Mouse (Mus musculus) bone marrow, adult 2 months (tissue): Measurements from ENCODE around the gene Zfp821. TPM values are rescaled to one million over a fixed set of nuclear protein-coding genes. Genes with fewer than 3 reads are reported as not detected.

ENCODE experiments used
- H3K27ac ChIP-seq: fragments of 200-500 bp; 2 replicates; pipeline ENCODE4 v1.5.1; 2012; ENCODE audit warnings: low read depth, mild to moderate bottlenecking, control low read depth, inconsistent platforms, low read length; ENCODE audit not compliant: control insufficient read depth, poor library complexity, insufficient read depth
- H3K4me1 ChIP-seq: fragments of 200-500 bp; 2 replicates; pipeline ENCODE4 v1.6.1; 2011; ENCODE audit warnings: low read length; ENCODE audit not compliant: control insufficient read depth, insufficient read depth
- H3K4me3 ChIP-seq: fragments of 200-500 bp; replicated peaks from 2 replicates; pipeline ENCODE3; 2011; ENCODE audit warnings: mild to moderate bottlenecking, low read depth, low read length, control low read depth; ENCODE audit not compliant: control insufficient read depth
- CTCF ChIP-seq: fragments of 200-500 bp; IDR thresholded peaks from 2 replicates; pipeline ENCODE4 v1.5.1; 2011; ENCODE audit warnings: low read length, control low read depth; ENCODE audit not compliant: control insufficient read depth, insufficient read depth
- POLR2A ChIP-seq: fragments of 200-500 bp; IDR thresholded peaks from 2 replicates; pipeline ENCODE4 v1.6.1; 2011; ENCODE audit warnings: low read depth, mild to moderate bottlenecking, control low read depth, low read length, borderline replicate concordance; ENCODE audit not compliant: control insufficient read depth
- WGBS: fragments of 180-500 bp; shearing (Covaris S2); methylation state at CpG from one replicate; pipeline ENCODE4 v1.1.7; 2018; 5-methylcytosine and 5-hydroxymethylcytosine counted together
- polyA plus RNA-seq: library from polyadenylated mRNA; stranded (reverse); fragments of >200 nt; gene quantifications from 2 replicates; pipeline ENCODE4 v1.2.4, GENCODE M21; 2011; ENCODE audit warnings: low replicate concordance; ENCODE audit not compliant: missing spikeins, insufficient read depth, insufficient read length

The Zfp821 gene
- polyA plus RNA-seq, 1 experiment, result 18.6 TPM

DNA sequence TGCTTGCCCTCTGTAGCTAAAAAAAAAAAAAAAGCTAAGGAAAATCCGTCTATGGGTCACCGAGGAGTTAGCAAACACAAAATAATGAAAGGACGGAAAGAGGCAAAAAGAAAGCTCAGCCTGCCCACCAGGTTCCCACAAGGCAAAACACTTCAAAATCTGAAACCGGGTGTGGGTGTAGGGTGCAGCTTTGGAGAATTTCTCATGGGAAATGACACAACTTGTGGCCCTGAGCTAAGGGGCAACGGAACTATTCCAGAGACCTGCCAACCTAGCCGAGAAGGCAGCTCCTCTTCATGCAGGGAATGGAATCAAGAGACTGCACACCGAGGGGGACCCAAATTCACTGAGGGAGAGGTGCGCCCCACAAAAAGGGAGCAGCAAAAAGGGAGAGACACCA lies 31.5 kb downstream of the Zfp821 start:
- TF ChIP-seq CTCF, result no peak
- no peak for TF ChIP-seq POLR2A
- H3K27ac ChIP-seq, result no peak overlapping the region
- no peaks in the 10 kb centered on the region; the same call in 1 of the 2 replicates for H3K4me1 ChIP-seq
- peak overlapping the region; percentile 80 for H3K4me3 ChIP-seq
- WGBS, result 3% methylated on average over 8 of the region's 8 CpGs

DNA sequence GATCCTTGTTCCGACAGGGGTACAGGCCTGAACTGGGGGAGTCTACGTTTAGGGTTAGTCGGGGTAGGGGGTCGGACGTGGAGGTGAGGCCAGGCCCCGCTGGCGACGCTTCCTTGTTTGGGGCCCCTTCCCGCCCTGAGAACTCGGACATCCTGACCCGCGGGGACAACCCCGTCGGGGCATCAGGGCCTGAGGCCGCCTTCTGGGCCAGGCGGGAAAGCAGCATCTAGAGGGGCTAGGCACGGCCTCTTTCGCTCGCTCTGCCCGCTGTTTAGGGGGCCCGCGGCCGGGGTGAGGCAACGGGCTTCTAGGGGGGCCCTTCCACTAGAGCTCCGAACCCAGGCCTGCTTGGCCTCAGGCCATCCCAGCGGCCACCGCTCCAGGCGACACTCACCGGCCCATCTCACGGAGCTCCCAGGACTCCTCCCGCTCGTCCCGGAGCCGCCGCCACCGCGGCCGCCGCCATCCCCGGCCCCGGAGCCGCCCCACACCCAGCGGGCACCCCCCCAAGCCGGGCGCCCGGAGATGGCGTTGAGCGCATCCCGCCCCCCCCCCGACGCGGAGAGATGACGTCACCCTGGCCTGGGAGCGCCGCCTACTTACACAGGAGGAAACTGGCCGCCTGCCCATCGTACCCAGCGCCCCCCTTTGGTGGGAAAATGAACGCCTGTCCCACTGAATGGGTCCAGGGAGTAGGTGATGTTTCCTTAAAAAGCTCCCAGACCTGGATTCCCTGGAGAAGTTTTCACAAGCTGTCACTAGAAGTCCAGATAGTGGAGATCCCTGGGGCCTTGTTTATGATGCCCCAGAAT lies 32.1 kb downstream of the Zfp821 start, which contains the start of gene Atxn1l:
Gene Atxn1l (minus strand): TSS at position 503 of the 812 bp plus-strand sequence.
- under 1% methylated on average over 59 of the region's 59 CpGs for WGBS
- H3K4me3 ChIP-seq, result peak within 1 kb of the TSS; percentile 80
- TF ChIP-seq POLR2A (peak; percentile 10; the same call in 1 of the 2 replicates), CTCF (peak; percentile 62)
- no peaks in the 10 kb centered on the region; the same call in 1 of the 2 replicates for H3K4me1 ChIP-seq
- H3K27ac ChIP-seq, result peak within 1 kb of the TSS; percentile 37

DNA sequence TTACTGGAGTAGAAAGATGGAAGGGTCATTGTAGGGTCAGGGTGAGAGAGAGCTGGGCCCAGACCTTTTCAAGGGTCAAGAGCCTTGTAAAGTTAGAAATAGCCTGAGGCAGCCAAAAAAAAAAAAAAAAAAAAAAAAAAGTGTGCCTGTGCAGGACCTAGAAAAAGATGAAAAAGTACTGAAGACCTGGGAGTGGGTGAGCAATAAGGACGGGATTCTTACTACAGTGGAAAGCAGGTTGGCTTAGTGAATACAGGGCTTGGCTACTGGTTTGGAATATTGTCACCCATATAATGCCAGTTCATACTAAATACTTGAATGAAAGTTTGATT lies 32.7 kb downstream of the Zfp821 start:
- TF ChIP-seq POLR2A (no peak), CTCF (no peak)
- Histone ChIP-seq H3K27ac (no peak overlapping the region), H3K4me3 (no peak overlapping the region), H3K4me1 (no peaks in the 10 kb centered on the region; the same call in 1 of the 2 replicates)
- 81% methylated on average over 1 of the region's 1 CpGs for WGBS

DNA sequence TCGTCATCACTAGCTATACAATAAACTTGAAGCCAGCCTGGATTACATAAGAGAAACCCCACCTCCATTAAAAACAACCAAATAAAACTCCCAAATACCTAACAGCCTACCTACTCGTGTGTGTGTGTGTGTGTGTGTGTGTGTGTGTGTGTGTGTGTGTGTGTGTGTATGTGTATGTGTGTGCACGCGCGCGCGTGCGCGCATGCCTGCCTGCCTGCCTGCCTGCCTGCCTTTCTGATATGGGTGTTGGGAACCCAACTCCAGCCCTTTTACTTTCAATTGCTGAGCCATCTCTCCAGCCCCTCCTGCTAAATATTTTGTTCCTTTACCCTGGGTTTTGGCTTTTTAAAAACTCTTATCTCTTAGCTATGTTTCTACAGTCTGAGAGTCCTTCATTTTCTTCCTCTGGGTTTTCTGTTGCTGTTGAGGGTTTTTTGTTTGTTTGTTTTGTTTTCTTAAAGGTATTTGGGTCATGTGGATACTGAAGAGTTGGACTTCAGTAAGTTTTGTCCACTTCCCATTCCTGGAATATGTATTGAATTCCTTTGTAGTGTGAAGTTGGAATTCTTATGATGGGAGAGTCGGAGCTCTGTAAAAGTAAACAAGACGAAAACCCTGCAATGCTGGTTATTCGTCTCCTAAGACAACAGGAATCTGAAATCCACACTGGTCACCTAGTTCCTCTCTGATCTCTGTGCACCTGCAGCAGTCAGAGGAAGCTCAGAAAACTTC lies 42.3 kb downstream of the Zfp821 start:
- TF ChIP-seq POLR2A (no peak), CTCF (no peak)
- H3K4me3 ChIP-seq, result no peak overlapping the region
- no peak overlapping the region for H3K27ac ChIP-seq
- WGBS, result 63% methylated on average over 12 of the region's 12 CpGs
- H3K4me1 ChIP-seq, result peaks cover 3% of the 10 kb centered on the region; the same call in 1 of the 2 replicates

DNA sequence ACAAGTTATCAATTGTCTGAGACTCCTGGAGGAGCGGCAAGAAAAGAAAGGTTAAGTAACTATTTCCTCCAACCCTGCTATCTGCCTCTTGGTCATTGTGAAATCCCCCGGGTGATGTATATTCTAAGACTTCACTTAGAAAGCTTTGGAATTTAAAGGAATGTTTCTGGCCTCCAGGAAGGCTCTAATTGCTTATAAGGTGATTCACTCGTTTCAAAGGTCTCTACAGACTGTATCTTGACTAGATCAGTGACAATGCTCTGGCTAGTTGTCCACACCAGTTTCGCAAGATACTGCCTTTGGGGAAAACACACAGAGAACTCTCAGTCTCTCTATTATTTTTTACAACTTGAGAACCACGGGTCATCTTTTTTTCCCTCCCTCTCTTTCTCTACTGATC lies 44.9 kb downstream of the Zfp821 start:
- WGBS, result 11% methylated on average over 5 of the region's 5 CpGs
- no peak overlapping the region for H3K4me3 ChIP-seq
- peak overlapping the region; percentile 87 for H3K27ac ChIP-seq
- TF ChIP-seq POLR2A (no peak), CTCF (no peak)
- H3K4me1 ChIP-seq, result peaks cover 3% of the 10 kb centered on the region; the same call in 1 of the 2 replicates

DNA sequence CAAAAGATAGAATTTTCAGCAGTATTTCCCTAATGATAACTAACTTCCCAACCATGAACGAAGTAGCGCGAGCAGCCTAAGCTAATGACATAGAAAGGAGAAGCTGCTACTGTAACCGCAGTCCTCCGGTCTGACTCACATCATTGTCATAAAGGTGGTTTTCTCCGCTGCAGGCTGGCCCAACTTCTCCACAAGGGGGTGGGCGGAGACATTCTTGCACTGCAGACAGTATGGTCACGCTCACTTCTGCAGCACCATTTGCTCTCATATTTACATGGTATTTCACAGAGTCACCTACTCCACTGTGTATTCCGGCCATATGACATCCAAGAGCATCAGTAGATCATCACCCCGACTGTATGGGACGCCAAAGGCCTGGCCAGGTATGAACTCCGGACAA lies 45.4 kb downstream of the Zfp821 start:
- peak; percentile 54 for TF ChIP-seq CTCF
- TF ChIP-seq POLR2A, result no peak
- no peak overlapping the region; the same call in 1 of the 2 replicates for H3K27ac ChIP-seq
- H3K4me1 ChIP-seq, result peaks cover 3% of the 10 kb centered on the region; the same call in 1 of the 2 replicates
- peak overlapping the region; percentile 10 for H3K4me3 ChIP-seq
- 11% methylated on average over 12 of the region's 12 CpGs for WGBS

DNA sequence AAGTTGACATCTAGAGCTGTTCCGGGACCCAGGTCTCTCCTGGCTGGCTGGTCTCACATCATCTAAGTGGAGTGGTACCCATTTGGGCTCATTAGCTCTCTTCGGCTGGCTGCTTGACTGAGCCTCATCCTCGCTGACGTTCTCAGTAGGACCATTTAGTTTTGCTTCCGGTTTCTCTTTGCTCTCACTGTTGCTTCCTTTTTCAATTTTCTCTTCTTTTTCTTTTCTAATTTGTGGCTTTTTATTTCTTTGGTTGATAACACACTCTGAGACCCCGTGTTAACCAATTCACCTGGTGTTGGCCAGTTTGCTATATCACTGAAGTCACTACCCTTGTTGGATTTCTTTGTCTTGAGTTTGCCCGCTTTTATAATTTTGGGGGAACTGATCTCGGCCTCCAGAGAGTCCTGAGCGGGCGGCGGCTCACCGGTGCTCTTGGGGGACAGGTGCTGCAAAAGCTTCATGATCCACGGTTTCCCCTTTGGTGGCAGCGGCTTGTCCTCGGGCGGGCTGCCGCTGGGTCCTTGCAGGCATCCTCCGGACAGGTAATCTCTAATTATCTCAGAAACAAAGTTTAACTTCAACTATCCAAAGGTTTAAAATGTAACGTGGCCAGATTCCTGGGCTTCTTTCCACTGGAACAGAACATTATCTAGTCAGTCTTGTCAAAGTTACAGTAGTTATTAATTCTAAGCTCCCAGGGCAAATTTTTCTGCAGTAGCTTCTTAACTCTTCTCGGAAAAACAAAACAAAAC lies 46.6 kb downstream of the Zfp821 start:
- Histone ChIP-seq H3K27ac (no peak overlapping the region), H3K4me1 (peaks cover 3% of the 10 kb centered on the region; the same call in 1 of the 2 replicates), H3K4me3 (no peak overlapping the region)
- TF ChIP-seq CTCF (no peak), POLR2A (no peak)
- WGBS, result 79% methylated on average over 20 of the region's 20 CpGs
